Mouse (Mus musculus): ENCODE measurements around the gene Cnot6l. TPM values are rescaled to one million over a fixed set of nuclear protein-coding genes. Genes with fewer than 3 reads are reported as not detected.

Cnot6l gene
- polyA plus RNA-seq, 1 experiment from 2014 or later: 21.3 TPM

DNA sequence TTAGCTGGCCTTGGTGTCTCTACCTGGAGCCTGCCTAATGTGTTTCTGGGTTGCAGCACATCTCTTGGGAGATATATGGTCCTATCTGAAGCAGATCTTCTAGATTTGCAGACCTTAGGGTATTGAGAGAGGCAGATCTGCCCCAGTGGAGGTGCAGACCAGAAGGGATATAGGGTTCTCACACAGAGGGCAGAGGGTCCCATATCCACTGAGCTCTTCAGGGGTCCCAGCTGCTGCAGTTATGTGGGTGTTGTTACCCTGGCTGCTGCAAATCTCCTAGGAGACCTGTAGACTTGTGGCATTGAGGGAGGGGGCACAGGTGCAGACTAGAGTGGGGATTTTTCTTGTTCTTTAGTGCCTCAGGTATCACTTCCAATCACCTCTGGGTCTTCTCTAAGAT lies 98.4 kb downstream of the Cnot6l start:
- Histone ChIP-seq H3K4me3 (replicated peaks) (no peak overlapping the region), H3K4me2 (replicated peaks) (no peak overlapping the region), H3K4me1 (no peaks in the 10 kb centered on the region), H3K9ac (no peak overlapping the region), H3K27ac (replicated peaks) (no peak overlapping the region), H3K27me3 (no peaks in the 10 kb centered on the region), H3K9me3 (replicated peaks) (no peaks in the 10 kb centered on the region), H3K36me3 (no peaks in the 10 kb centered on the region)
- ATAC-seq (ENCODE audit: insufficient number of reproducible peaks, low FRiP score, low TSS enrichment, low read depth): no peak

GRCm38 (mm10) chr5:96042492-96042891 lies 121.5 kb downstream of the Cnot6l start:
- Histone ChIP-seq H3K4me2 (replicated peaks) (no peak overlapping the region), H3K9me3 (replicated peaks) (no peaks in the 10 kb centered on the region), H3K9ac (no peak overlapping the region), H3K4me3 (replicated peaks) (no peak overlapping the region), H3K4me1 (0 out of 2 replicates have a peak, but pooled peaks cover under 1% of the 10 kb centered on the region), H3K27ac (replicated peaks) (no peak overlapping the region), H3K36me3 (no peaks in the 10 kb centered on the region), H3K27me3 (no peaks in the 10 kb centered on the region)
- WGBS: 69% methylated on average over 3 of the region's 3 CpGs
- peak; percentile 19; the same call in 1 of the 2 replicates for ATAC-seq (ENCODE audit: insufficient number of reproducible peaks, low FRiP score, low TSS enrichment, low read depth)

GRCm38 (mm10) chr5:96041507-96042104 lies 122.4 kb downstream of the Cnot6l start:
- Histone ChIP-seq H3K9me3 (replicated peaks) (no peaks in the 10 kb centered on the region), H3K4me2 (replicated peaks) (no peak overlapping the region), H3K4me1 (0 out of 2 replicates have a peak, but pooled peaks cover 3% of the 10 kb centered on the region), H3K27ac (replicated peaks) (no peak overlapping the region), H3K36me3 (no peaks in the 10 kb centered on the region), H3K27me3 (no peaks in the 10 kb centered on the region), H3K9ac (no peak overlapping the region), H3K4me3 (replicated peaks) (no peak overlapping the region)
- 40% methylated on average over 7 of the region's 7 CpGs for WGBS
- no peak for ATAC-seq (ENCODE audit: insufficient number of reproducible peaks, low FRiP score, low TSS enrichment, low read depth)

- Histone ChIP-seq H3K9me3 (replicated peaks) (no peaks in the 10 kb centered on the region), H3K9ac (no peak overlapping the region), H3K27me3 (no peaks in the 10 kb centered on the region), H3K36me3 (no peaks in the 10 kb centered on the region), H3K4me2 (replicated peaks) (no peak overlapping the region), H3K4me3 (replicated peaks) (no peak overlapping the region), H3K4me1 (0 out of 2 replicates have a peak, but pooled peaks cover 3% of the 10 kb centered on the region), H3K27ac (replicated peaks) (no peak overlapping the region)
- ATAC-seq (ENCODE audit: insufficient number of reproducible peaks, low FRiP score, low TSS enrichment, low read depth): no peak
- WGBS: 75% methylated on average over 5 of the region's 5 CpGs
Measured at GRCm38 (mm10) chr5:96039188-96039840, 124.7 kb downstream of the Cnot6l start.

DNA sequence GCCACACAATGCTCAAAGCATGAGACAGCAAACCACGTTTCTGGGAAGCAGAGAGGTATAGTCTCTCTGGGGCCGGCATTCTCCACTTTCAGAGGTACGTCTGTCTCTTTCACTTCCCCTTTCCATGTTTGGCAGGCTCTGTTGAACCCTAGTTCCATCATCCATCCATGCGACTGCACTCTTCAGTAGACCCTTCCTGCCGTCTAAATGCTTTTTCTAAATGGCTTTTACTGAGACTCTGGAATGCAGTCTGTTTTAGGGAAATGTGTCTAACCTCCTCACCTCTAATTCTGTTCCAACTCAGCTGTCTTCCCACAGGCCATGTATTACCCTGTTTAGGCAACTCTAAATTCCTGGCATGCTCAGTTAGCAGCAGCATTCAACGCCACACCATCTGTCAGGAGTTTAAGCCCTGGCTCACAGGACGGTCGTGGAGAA lies 126.3 kb downstream of the Cnot6l start:
- 0 out of 2 replicates have a peak, but pooled peaks have one; percentile 49 for ATAC-seq (ENCODE audit: insufficient number of reproducible peaks, low FRiP score, low TSS enrichment, low read depth)
- H3K27me3 ChIP-seq: no peaks in the 10 kb centered on the region
- WGBS: 20% methylated on average over 8 of the region's 8 CpGs
- no peak overlapping the region for H3K4me3 ChIP-seq (replicated peaks)
- H3K9ac ChIP-seq: no peak overlapping the region
- H3K4me1 ChIP-seq: 0 out of 2 replicates have a peak, but pooled peaks cover 3% of the 10 kb centered on the region
- peak overlapping the region; percentile 56; the same call in 1 of the 2 replicates for H3K27ac ChIP-seq (replicated peaks)
- no peaks in the 10 kb centered on the region for H3K9me3 ChIP-seq (replicated peaks)
- no peak overlapping the region for H3K4me2 ChIP-seq (replicated peaks)
- H3K36me3 ChIP-seq: no peaks in the 10 kb centered on the region

- H3K9me3 ChIP-seq (replicated peaks): no peaks in the 10 kb centered on the region
- H3K4me1 ChIP-seq: 0 out of 2 replicates have a peak, but pooled peaks cover 3% of the 10 kb centered on the region
- 0 out of 2 replicates have a peak, but pooled peaks have one; percentile 36 for ATAC-seq (ENCODE audit: insufficient number of reproducible peaks, low FRiP score, low TSS enrichment, low read depth)
- H3K9ac ChIP-seq: no peak overlapping the region
- no peaks in the 10 kb centered on the region for H3K36me3 ChIP-seq
- no peak overlapping the region for H3K4me2 ChIP-seq (replicated peaks)
- WGBS: 54% methylated on average over 7 of the region's 7 CpGs
- H3K4me3 ChIP-seq (replicated peaks): no peak overlapping the region
- H3K27ac ChIP-seq (replicated peaks): no peak overlapping the region
- H3K27me3 ChIP-seq: no peaks in the 10 kb centered on the region
Measured at GRCm38 (mm10) chr5:96036125-96036672, 127.8 kb downstream of the Cnot6l start.

- 14% methylated on average over 1 of the region's 1 CpGs for whole genome bisulfite sequencing
- ATAC-seq (ENCODE audit: insufficient number of reproducible peaks, low FRiP score, low TSS enrichment, low read depth): no peak
- H3K36me3 ChIP-seq: no peaks in the 10 kb centered on the region
- no peak overlapping the region for H3K9ac ChIP-seq
- H3K4me2 ChIP-seq (replicated peaks): no peak overlapping the region
- H3K4me3 ChIP-seq (replicated peaks): no peak overlapping the region
- H3K4me1 ChIP-seq: 0 out of 2 replicates have a peak, but pooled peaks cover 3% of the 10 kb centered on the region
- no peaks in the 10 kb centered on the region for H3K9me3 ChIP-seq (replicated peaks)
- H3K27me3 ChIP-seq: no peaks in the 10 kb centered on the region
- no peak overlapping the region for H3K27ac ChIP-seq (replicated peaks)
Measured at GRCm38 (mm10) chr5:96034101-96034500, 129.9 kb downstream of the Cnot6l start.

DNA sequence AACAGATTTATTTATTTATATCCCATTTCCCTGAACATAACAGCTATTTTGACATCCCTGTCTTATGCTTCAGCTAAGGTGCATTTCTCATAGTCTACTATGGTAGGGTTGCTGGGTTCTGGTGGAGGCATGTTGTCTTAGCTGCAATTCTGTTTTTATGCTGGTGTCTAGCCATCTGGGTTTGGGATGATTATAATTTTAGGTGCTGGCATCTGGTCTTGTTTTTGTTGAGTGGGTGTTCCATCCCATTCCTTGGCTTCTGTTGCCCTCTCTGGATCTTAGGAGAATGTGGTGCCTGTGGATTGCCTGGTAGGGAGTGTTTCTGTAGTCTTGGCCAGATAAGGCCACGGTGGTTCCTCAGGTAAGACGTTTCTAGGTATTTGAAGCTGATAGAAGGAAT lies 134.2 kb downstream of the Cnot6l start:
- no peaks in the 10 kb centered on the region for H3K27me3 ChIP-seq
- no peak overlapping the region for H3K4me2 ChIP-seq (replicated peaks)
- no peaks in the 10 kb centered on the region for H3K4me1 ChIP-seq
- no peaks in the 10 kb centered on the region for H3K9me3 ChIP-seq (replicated peaks)
- no peak for ATAC-seq (ENCODE audit: insufficient number of reproducible peaks, low FRiP score, low TSS enrichment, low read depth)
- no peaks in the 10 kb centered on the region for H3K36me3 ChIP-seq
- H3K9ac ChIP-seq: no peak overlapping the region
- H3K27ac ChIP-seq (replicated peaks): no peak overlapping the region
- WGBS: 87% methylated on average over 2 of the region's 2 CpGs
- no peak overlapping the region for H3K4me3 ChIP-seq (replicated peaks)

Other genes with a start within 250 kb of the Cnot6l start
- 1.5 and 4.9 TPM in 2 replicates for gene Cxcl13, start 207.2 kb downstream of the Cnot6l start, polyA plus RNA-seq (2015; fragmentation: Nextera tagmentation; extraction: Ambion mirVana)
- gene Mrpl1, start 45.3 kb upstream of the Cnot6l start, polyA plus RNA-seq (2015; fragmentation: Nextera tagmentation; extraction: Ambion mirVana): 17.6 TPM in 2 replicates
- 18.7 and 19.8 TPM in 2 replicates for gene Fras1, start 209.8 kb upstream of the Cnot6l start, polyA plus RNA-seq (2015; fragmentation: Nextera tagmentation; extraction: Ambion mirVana)